Mouse (Mus musculus): Measurements from ENCODE around the gene Ranbp17.

Ranbp17 gene

GRCm38 (mm10) chr11:33197133-33197514 is 316.4 kb downstream of the Ranbp17 start:
- DNase-seq (ENCODE audit: low read depth, low spot score) = no peak

DNA sequence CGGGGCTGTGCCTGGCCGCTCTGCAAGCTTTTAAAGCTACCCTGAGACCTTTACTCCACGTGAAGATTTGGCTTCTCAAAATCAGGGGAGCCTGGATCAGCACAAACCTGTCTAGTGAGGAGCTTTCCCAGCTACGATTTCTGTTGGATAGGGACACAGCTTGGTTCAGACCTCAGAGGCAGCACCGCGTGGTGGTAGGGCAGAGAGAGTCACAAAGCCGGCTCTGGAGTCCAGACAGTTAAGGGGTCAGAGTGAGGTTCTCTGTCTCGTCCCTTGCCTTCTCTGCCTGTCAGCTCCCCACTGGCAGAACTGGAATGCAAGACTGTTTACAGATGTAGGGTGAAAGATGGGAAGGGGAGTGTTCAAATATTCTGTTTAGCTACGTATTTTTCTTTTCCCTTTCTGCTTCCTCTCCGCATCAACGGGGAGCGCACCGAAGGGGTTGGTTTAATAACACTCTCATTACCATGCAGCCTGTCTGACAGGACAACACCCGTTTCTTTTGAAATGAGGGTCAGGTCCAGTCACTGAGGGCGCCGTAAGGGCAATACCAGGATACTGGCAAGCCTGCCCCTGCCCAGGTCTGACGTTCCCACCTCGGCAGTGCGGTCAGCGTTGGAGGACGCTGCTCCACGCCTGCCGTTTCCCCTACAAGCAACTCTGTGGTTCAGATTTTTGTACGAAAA is 317.0 kb downstream of the Ranbp17 start:
- no peak for DNase-seq (ENCODE audit: low read depth, low spot score)

GRCm38 (mm10) chr11:33195531-33196446 is 317.8 kb downstream of the Ranbp17 start:
- no peak for DNase-seq (ENCODE audit: low read depth, low spot score)

DNA sequence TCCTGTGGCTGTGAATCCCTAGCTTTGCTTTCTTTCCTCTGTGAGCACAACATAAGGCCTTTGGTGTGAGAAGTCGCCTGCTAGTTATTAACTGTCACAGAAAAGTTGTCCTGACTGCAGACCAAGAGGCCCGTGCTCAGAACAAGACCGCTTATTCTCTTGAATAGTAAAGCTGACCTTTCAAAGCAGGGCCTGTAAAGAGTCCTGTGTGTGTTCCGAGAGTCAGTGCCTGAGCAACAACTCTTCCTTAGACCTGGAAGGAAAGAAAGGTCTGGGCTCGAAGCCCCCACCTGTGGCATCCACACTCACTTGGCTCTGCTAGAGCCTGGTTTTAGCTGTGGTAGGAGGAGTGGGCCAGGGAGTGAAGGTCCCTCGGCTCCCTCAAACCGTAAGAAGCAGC is 318.5 kb downstream of the Ranbp17 start:
- no peak for DNase-seq (ENCODE audit: low read depth, low spot score)

DNA sequence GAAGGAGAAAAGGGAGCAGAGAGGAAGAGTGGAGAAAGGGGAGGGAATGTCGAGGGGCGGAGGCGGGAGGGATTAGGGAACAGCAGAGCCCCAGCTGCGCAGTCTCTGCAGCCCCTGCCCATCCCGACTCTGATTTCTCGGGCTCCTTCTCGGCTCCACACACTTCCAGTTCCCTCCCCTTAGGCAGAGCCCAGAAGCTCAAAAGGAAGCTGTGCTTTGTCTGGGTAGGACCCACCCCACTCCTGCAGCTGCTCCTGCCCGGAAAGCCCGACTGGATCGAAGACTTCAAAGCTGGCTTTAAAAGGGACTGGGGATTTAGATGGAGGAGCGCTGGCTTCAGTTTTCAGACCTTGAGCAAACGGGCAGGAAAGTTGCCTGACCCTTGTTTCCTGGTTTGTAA is 319.9 kb downstream of the Ranbp17 start:
- DNase-seq (ENCODE audit: low read depth, low spot score) = no peak

- no peak for DNase-seq (ENCODE audit: low read depth, low spot score)
Observed at GRCm38 (mm10) chr11:33181804-33182203, 331.7 kb downstream of the Ranbp17 start.

- DNase-seq (ENCODE audit: low read depth, low spot score) = no peak
Observed at GRCm38 (mm10) chr11:33180701-33181116, 332.8 kb downstream of the Ranbp17 start.

- DNase-seq (ENCODE audit: low read depth, low spot score) = no peak
Observed at GRCm38 (mm10) chr11:33179802-33180201, 333.7 kb downstream of the Ranbp17 start.

- no peak for DNase-seq (ENCODE audit: low read depth, low spot score)
Observed at GRCm38 (mm10) chr11:33176525-33177245, 336.9 kb downstream of the Ranbp17 start.

DNA sequence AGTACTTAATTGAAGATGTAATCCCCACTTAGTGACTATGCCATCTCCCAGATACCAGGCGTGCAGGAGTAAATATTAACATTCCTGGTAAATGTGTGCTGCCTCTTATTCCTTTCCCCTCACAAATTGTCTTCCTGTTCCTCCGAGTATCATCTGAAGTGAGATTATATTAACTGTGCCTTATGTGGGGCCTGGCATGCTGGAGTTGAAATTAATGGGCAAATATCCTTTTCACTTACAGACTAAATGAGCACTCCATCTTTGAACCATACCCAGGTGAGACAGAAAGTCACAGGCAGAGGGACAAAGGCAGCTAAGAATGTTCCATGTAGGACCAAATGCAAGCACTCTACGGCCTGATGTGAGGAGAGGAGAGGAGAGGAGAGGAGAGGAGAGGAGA is 337.8 kb downstream of the Ranbp17 start:
- no peak for DNase-seq (ENCODE audit: low read depth, low spot score)

DNA sequence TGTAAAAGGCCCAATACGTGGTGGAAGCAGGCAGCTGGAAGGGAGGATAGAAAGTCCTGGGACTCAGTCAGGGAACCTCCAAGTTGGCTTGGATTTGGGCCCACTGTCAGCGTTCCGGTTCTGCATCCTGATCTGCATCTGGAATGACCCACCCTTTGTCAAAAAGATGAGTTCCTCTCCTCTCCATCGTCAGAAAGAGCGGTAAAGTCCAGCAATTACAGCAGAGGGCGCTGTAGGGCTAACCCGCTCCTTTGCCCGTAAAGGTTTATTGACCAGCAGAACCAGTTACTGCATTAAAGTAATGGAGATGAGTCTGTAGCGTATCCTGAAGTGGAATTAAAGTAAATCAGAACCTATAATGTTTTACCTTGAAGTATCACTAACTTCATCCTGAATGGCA is 343.1 kb downstream of the Ranbp17 start:
- no peak for DNase-seq (ENCODE audit: low read depth, low spot score)

- DNase-seq (ENCODE audit: low read depth, low spot score) = peak; percentile 98
Observed at GRCm38 (mm10) chr11:33162998-33163506, 350.5 kb downstream of the Ranbp17 start, which contains the start of gene Npm1. Npm1 (minus strand) TSS chr11:33163206.

DNA sequence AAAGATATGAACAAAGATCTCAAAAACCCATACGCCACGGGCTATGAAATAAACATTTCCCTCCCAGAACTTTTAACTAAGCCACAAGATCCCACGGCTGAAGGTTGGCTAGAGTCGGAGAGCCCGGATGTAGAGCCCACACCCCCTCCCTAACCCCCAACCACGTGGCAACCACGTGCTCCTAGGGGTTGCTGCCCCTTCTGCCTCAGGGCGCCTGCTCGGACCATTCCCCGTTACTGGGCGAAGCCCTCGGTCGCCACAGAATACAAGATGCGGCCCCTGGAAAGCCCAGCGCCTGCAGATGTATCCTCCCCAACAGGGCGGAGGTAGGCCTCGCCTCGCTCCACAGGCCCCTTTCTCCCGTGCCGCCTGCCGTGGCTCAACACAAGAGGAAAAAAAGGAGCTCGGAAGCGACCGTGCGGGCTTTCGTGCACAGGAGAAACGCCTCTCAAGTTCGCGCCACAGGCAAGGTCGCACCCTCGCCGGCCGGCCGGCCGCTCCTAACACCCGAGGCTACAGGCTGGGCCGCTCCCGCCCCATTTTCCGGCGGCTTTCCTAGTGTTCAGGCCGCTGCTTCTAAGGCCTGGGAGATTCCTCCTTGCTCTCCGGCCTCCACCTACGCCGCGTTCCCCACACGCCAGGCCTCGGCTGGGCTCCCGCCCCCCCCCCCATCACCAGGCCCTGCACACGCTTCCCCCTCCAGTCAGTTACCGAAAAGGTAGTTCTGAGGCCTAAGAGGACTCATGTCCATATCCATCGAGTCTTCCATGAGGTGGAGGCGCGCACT is 351.1 kb downstream of the Ranbp17 start:
- no peak for DNase-seq (ENCODE audit: low read depth, low spot score)
